Mouse (Mus musculus) thymus, postnatal 4 days (tissue): Measurements from ENCODE around the gene Lpp.

Source experiments
- DNase-seq: peaks from one replicate; pipeline ENCODE4 v3.0.0; 2021

Gene Lpp

GRCm38 (mm10) chr16:24392651-24393555 is at the start of gene Lpp:
TSS of gene Lpp (plus strand) at chr16:24393507.
- peak; percentile 72 for DNase-seq

GRCm38 (mm10) chr16:24347582-24348411 is 45.5 kb upstream of the Lpp start:
- DNase-seq = no peak

GRCm38 (mm10) chr16:24350306-24350705 is 43.0 kb upstream of the Lpp start:
- no peak for DNase-seq

GRCm38 (mm10) chr16:24350751-24351150 is 42.6 kb upstream of the Lpp start:
- DNase-seq = no peak

- no peak for DNase-seq
Measured at GRCm38 (mm10) chr16:24351811-24352210, 41.5 kb upstream of the Lpp start.

GRCm38 (mm10) chr16:24353816-24354215 is 39.5 kb upstream of the Lpp start:
- no peak for DNase-seq

GRCm38 (mm10) chr16:24361667-24362066 is 31.6 kb upstream of the Lpp start:
- DNase-seq = no peak

GRCm38 (mm10) chr16:24364030-24364687 is 29.1 kb upstream of the Lpp start:
- DNase-seq = no peak

GRCm38 (mm10) chr16:24365900-24366299 is 27.4 kb upstream of the Lpp start:
- DNase-seq = no peak

GRCm38 (mm10) chr16:24367071-24367470 is 26.2 kb upstream of the Lpp start:
- DNase-seq = no peak

GRCm38 (mm10) chr16:24367506-24367905 is 25.8 kb upstream of the Lpp start:
- no peak for DNase-seq

GRCm38 (mm10) chr16:24376478-24376877 is 16.8 kb upstream of the Lpp start:
- no peak for DNase-seq

GRCm38 (mm10) chr16:24390596-24390995 is 2.7 kb upstream of the Lpp start:
- no peak for DNase-seq

GRCm38 (mm10) chr16:24391111-24391510 is 2.2 kb upstream of the Lpp start:
- no peak for DNase-seq

GRCm38 (mm10) chr16:24391901-24392300 is 1.4 kb upstream of the Lpp start:
- no peak for DNase-seq

GRCm38 (mm10) chr16:24393556-24394210 is 376 bp downstream of the Lpp start:
- DNase-seq = peak; percentile 92

- DNase-seq = peak; percentile 38
Measured at GRCm38 (mm10) chr16:24394211-24394991, 1.1 kb downstream of the Lpp start.

GRCm38 (mm10) chr16:24395100-24395499 is 1.8 kb downstream of the Lpp start:
- DNase-seq = no peak

- DNase-seq = no peak
Measured at GRCm38 (mm10) chr16:24396504-24396903, 3.2 kb downstream of the Lpp start.

GRCm38 (mm10) chr16:24398476-24398875 is 5.2 kb downstream of the Lpp start:
- no peak for DNase-seq

- DNase-seq = no peak
Measured at GRCm38 (mm10) chr16:24398893-24399292, 5.6 kb downstream of the Lpp start.

GRCm38 (mm10) chr16:24399524-24399923 is 6.2 kb downstream of the Lpp start:
- no peak for DNase-seq
